Mouse (Mus musculus) gastrocnemius, adult 2 months (tissue): ENCODE results near the gene Tex264. TPM values are rescaled to one million over a fixed set of nuclear protein-coding genes. Genes with fewer than 3 reads are reported as not detected.

Source experiments
- DNase-seq: peaks from one replicate; pipeline ENCODE4 v3.0.0; 2022
- H3K27ac ChIP-seq: fragments of 200-600 bp; 2 replicates; pipeline ENCODE4 v1.8.1; 2022; ENCODE audit warnings: mild to moderate bottlenecking
- H3K4me3 ChIP-seq: fragments of 200-600 bp; 2 replicates; pipeline ENCODE4 v1.8.1; 2022; ENCODE audit warnings: mild to moderate bottlenecking, moderate library complexity
- CTCF ChIP-seq: fragments of 200-600 bp; IDR thresholded peaks from 2 replicates; pipeline ENCODE4 v1.8.1; 2022; ENCODE audit warnings: antibody characterized with exemption, mild to moderate bottlenecking, moderate library complexity
- intact Hi-C: fragments of 180-260 bp; cut with DNase I; formaldehyde crosslinking; loops from one replicate; pipeline ENCODE4 v1.15.1; 2025
- long read RNA-seq, 2 experiments: library from polyadenylated mRNA; stranded (forward); transcript quantifications; one replicate each; pipeline ENCODE4 v2.0.0; 2021
- total RNA-seq, 2 experiments: library from RNA; stranded (reverse); gene quantifications; 2 replicates each; pipeline ENCODE4 v1.2.3; 2021

Gene Tex264
- 10 to 100 TPM; 31.7 to 32.6 TPM for total RNA-seq
- long read RNA-seq, experiment 1, transcript Tex264-201 (6 exons, 1,391 nt), result major isoform, 21 of 31 reads
- long read RNA-seq, experiment 1, partial matches to known transcripts, result 2 of 31 reads
- long read RNA-seq, experiment 1, other reads (novel, unspliced or antisense), result 3 of 31 reads
- long read RNA-seq, experiment 2, transcript Tex264-202 (6 exons, 1,896 nt), result minor isoform, 6 of 29 reads
- long read RNA-seq, experiment 2, transcript Tex264-201 (6 exons, 1,391 nt), result major isoform, 14 of 29 reads
- long read RNA-seq, experiment 2, partial matches to known transcripts, result 1 of 29 reads
- long read RNA-seq, experiment 2, other reads (novel, unspliced or antisense), result 4 of 29 reads

- intact Hi-C loops, result loop anchor here (2.0 to 10.0 kb wide), 3 partner anchors 137 to 609 kb away; partner anchors contain the start of genes Cish and Rbm15b
- Histone ChIP-seq H3K4me3 (peak within 1 kb of the TSS; percentile 98), H3K27ac (peak within 1 kb of the TSS; percentile 88)
- peak; percentile 93 for DNase-seq
- no peak for TF ChIP-seq CTCF
Observed at GRCm38 (mm10) chr9:106685249-106686101, at the start of gene Tex264. Gene Tex264 (minus strand): TSS chr9:106685927.

GRCm38 (mm10) chr9:106733690-106734089, 48.0 kb upstream of the Tex264 start:
- Histone ChIP-seq H3K4me3 (no peak overlapping the region), H3K27ac (no peak overlapping the region)
- DNase-seq, result no peak
- no peak for TF ChIP-seq CTCF
- intact Hi-C loops, result no loop called here

GRCm38 (mm10) chr9:106729416-106729815, 43.7 kb upstream of the Tex264 start:
- Histone ChIP-seq H3K4me3 (no peak overlapping the region), H3K27ac (no peak overlapping the region)
- TF ChIP-seq CTCF, result no peak
- intact Hi-C loops, result no loop called here
- no peak for DNase-seq

GRCm38 (mm10) chr9:106726891-106727290, 41.2 kb upstream of the Tex264 start:
- no peak for TF ChIP-seq CTCF
- Histone ChIP-seq H3K27ac (peak overlapping the region; percentile 64), H3K4me3 (no peak overlapping the region)
- intact Hi-C loops, result no loop called here
- no peak for DNase-seq

GRCm38 (mm10) chr9:106725435-106725834, 39.7 kb upstream of the Tex264 start:
- Histone ChIP-seq H3K4me3 (no peak overlapping the region), H3K27ac (no peak overlapping the region)
- TF ChIP-seq CTCF, result no peak
- DNase-seq, result no peak
- intact Hi-C loops, result no loop called here

- Histone ChIP-seq H3K27ac (no peak overlapping the region), H3K4me3 (no peak overlapping the region)
- intact Hi-C loops, result no loop called here
- DNase-seq, result no peak
- TF ChIP-seq CTCF, result no peak
Observed at GRCm38 (mm10) chr9:106724864-106725263, 39.1 kb upstream of the Tex264 start.

- no peak for TF ChIP-seq CTCF
- Histone ChIP-seq H3K27ac (no peak overlapping the region), H3K4me3 (no peak overlapping the region)
- no peak for DNase-seq
- intact Hi-C loops, result no loop called here
Observed at GRCm38 (mm10) chr9:106716729-106717128, 31.0 kb upstream of the Tex264 start.

GRCm38 (mm10) chr9:106716232-106716631, 30.5 kb upstream of the Tex264 start:
- TF ChIP-seq CTCF, result no peak
- intact Hi-C loops, result no loop called here
- no peak for DNase-seq
- Histone ChIP-seq H3K4me3 (no peak overlapping the region), H3K27ac (no peak overlapping the region)

GRCm38 (mm10) chr9:106712470-106712869, 26.7 kb upstream of the Tex264 start:
- intact Hi-C loops, result no loop called here
- Histone ChIP-seq H3K4me3 (no peak overlapping the region), H3K27ac (no peak overlapping the region)
- DNase-seq, result no peak
- no peak for TF ChIP-seq CTCF

GRCm38 (mm10) chr9:106692973-106693481, 7.3 kb upstream of the Tex264 start:
- H3K4me3 ChIP-seq, result no peak overlapping the region
- intact Hi-C loops, result no loop called here
- no peak overlapping the region for H3K27ac ChIP-seq
- no peak for TF ChIP-seq CTCF
- peak; percentile 33 for DNase-seq

GRCm38 (mm10) chr9:106688834-106689233, 3.1 kb upstream of the Tex264 start:
- Histone ChIP-seq H3K4me3 (no peak overlapping the region), H3K27ac (no peak overlapping the region)
- intact Hi-C loops, result loop anchor here (10.0 kb wide), 1 partner anchor 606 kb away; the partner anchor contains the start of gene Cish
- DNase-seq, result no peak
- no peak for TF ChIP-seq CTCF

GRCm38 (mm10) chr9:106686983-106687650, 1.4 kb upstream of the Tex264 start:
- no peak overlapping the region for H3K27ac ChIP-seq
- TF ChIP-seq CTCF, result peak; percentile 92
- no peak overlapping the region for H3K4me3 ChIP-seq
- intact Hi-C loops, result loop anchor here (1.0 to 10.0 kb wide), 4 partner anchors 102 to 608 kb away; partner anchors contain the start of genes Cish, Rad54l2 and Rbm15b
- peak; percentile 74 for DNase-seq
